29 mouse cellular contexts compared by ENCODE assay signal in genomic region chr5:135869661-135870423, GRCm38 (mm10). TPM values are rescaled to one million over a fixed set of nuclear protein-coding genes. Genes with fewer than 3 reads are reported as not detected.
A peak's percentile ranks its signal among the peaks of the same experiment; 100 is the strongest.
DNase-seq lines count a peak whose midpoint lies in the region; ATAC-seq lines count a peak whose summit lies in the region.
"Had no signal": no experiment of that assay in that cellular context is flagged by ENCODE, and none has a peak within 500 bp of the region (broad histone marks: within the 10 kb centered on the region; RNA-seq: fewer than 3 reads in every experiment).

No protein-coding gene starts in this region.

- H3K9ac ChIP-seq in heart, embryonic 11.5 days (ENCODE audit: low read depth, low read length), result no peak overlapping the region
- no peak overlapping the region for H3K9ac ChIP-seq in midbrain, embryonic 14.5 days (replicated peaks; ENCODE audit: low read length)
- H3K9ac ChIP-seq in midbrain, embryonic 11.5 days (ENCODE audit: low read length), result no peak overlapping the region
- H3K9ac ChIP-seq in hindbrain, embryonic 15.5 days, result no peak overlapping the region
- no peak overlapping the region for H3K9ac ChIP-seq in neural tube, embryonic 14.5 days (replicated peaks; ENCODE audit: low read depth, low read length)
- H3K9ac ChIP-seq in forebrain, embryonic 14.5 days (ENCODE audit: low read length), result no peak overlapping the region
- H3K9ac ChIP-seq: limb, embryonic 13.5 days; lung, embryonic 15.5 days had no signal

- no peak overlapping the region for H3K27ac ChIP-seq in heart, embryonic 11.5 days (ENCODE audit: low read depth, low read length)
- no peak overlapping the region for H3K27ac ChIP-seq in midbrain, embryonic 14.5 days (replicated peaks; ENCODE audit: low read depth, low read length)
- H3K27ac ChIP-seq in midbrain, embryonic 11.5 days (ENCODE audit: low read depth, low read length), result no peak overlapping the region
- H3K27ac ChIP-seq in hindbrain, embryonic 15.5 days (replicated peaks), result no peak overlapping the region
- H3K27ac ChIP-seq in neural tube, embryonic 14.5 days (ENCODE audit: low read depth, low read length), result no peak overlapping the region
- H3K27ac ChIP-seq in forebrain, embryonic 14.5 days (ENCODE audit: low read depth, low read length), result no peak overlapping the region
- H3K27ac ChIP-seq: heart, embryonic 10.5 days; kidney, embryonic 15.5 days; layer of hippocampus, adult 2 months; left cerebral cortex, adult 2 months; limb, embryonic 13.5 days; lung, embryonic 15.5 days had no signal

- H3K4me3 ChIP-seq in heart, embryonic 11.5 days (ENCODE audit: low read depth, low read length), result no peak overlapping the region
- H3K4me3 ChIP-seq in midbrain, embryonic 14.5 days (replicated peaks; ENCODE audit: low read depth, low read length), result no peak overlapping the region
- H3K4me3 ChIP-seq in midbrain, embryonic 11.5 days (ENCODE audit: low read depth, low read length), result no peak overlapping the region
- peak overlapping the region; percentile 47; the same call in 1 of the 2 replicates for H3K4me3 ChIP-seq in hindbrain, embryonic 15.5 days
- no peak overlapping the region for H3K4me3 ChIP-seq in neural tube, embryonic 14.5 days (ENCODE audit: low read depth, low read length)
- H3K4me3 ChIP-seq in forebrain, embryonic 14.5 days (ENCODE audit: low read depth, low read length), result no peak overlapping the region
- H3K4me3 ChIP-seq: erythroblast, embryonic 14.5 days; layer of hippocampus, adult 2 months; left cerebral cortex, adult 2 months had no signal

- H3K36me3 ChIP-seq in heart, embryonic 11.5 days (ENCODE audit: control insufficient read depth, insufficient read depth, low read length), result no peaks in the 10 kb centered on the region
- peaks cover 20% of the 10 kb centered on the region; the same call in 1 of the 2 replicates for H3K36me3 ChIP-seq in midbrain, embryonic 14.5 days (ENCODE audit: control insufficient read depth, insufficient read depth, low read length)
- no peaks in the 10 kb centered on the region for H3K36me3 ChIP-seq in midbrain, embryonic 11.5 days (ENCODE audit: control insufficient read depth, insufficient read depth, low read length)
- peaks cover 2% of the 10 kb centered on the region; the same call in 1 of the 2 replicates for H3K36me3 ChIP-seq in hindbrain, embryonic 15.5 days
- no peaks in the 10 kb centered on the region; the same call in 1 of the 2 replicates for H3K36me3 ChIP-seq in neural tube, embryonic 14.5 days (ENCODE audit: control insufficient read depth, insufficient read depth, low read length)
- H3K36me3 ChIP-seq in forebrain, embryonic 14.5 days (ENCODE audit: control insufficient read depth, insufficient read depth, low read length), result no peaks in the 10 kb centered on the region; the same call in 1 of the 2 replicates
- H3K36me3 ChIP-seq: heart, embryonic 10.5 days; kidney, embryonic 15.5 days; limb, embryonic 13.5 days; lung, embryonic 15.5 days had no signal

- no peaks in the 10 kb centered on the region for H3K9me3 ChIP-seq in heart, embryonic 11.5 days (replicated peaks; ENCODE audit: control insufficient read depth, low read length)
- H3K9me3 ChIP-seq in midbrain, embryonic 14.5 days (ENCODE audit: control insufficient read depth, low read length), result no peaks in the 10 kb centered on the region
- no peaks in the 10 kb centered on the region for H3K9me3 ChIP-seq in midbrain, embryonic 11.5 days (ENCODE audit: control insufficient read depth, low read length)
- no peaks in the 10 kb centered on the region for H3K9me3 ChIP-seq in hindbrain, embryonic 15.5 days
- no peaks in the 10 kb centered on the region for H3K9me3 ChIP-seq in neural tube, embryonic 14.5 days (ENCODE audit: control insufficient read depth, low read length)
- H3K9me3 ChIP-seq in forebrain, embryonic 14.5 days (replicated peaks; ENCODE audit: control insufficient read depth, low read length), result no peaks in the 10 kb centered on the region
- H3K9me3 ChIP-seq: heart, embryonic 10.5 days; kidney, embryonic 15.5 days; limb, embryonic 13.5 days; lung, embryonic 15.5 days had no signal

- DNase-seq in heart, adult 11 months, result peak; percentile 90
- no peak for DNase-seq in midbrain, embryonic 14.5 days
- no peak for DNase-seq in midbrain, embryonic 11.5 days (ENCODE audit: low spot score, missing footprints)
- DNase-seq in forebrain, embryonic 14.5 days (ENCODE audit: low spot score), result no peak
- DNase-seq in right cerebral cortex, postnatal 14 days, result no peak
- DNase-seq: adrenal gland, postnatal 10 days; cerebellum, adult 8-10 months; embryo, embryonic 11 days; gastrocnemius, postnatal 14 days; heart, postnatal 36 days; kidney, adult 11 months; kidney, postnatal 36 days; right cerebral cortex, adult 18-20 months; right cerebral cortex, postnatal 4 days; thymus, adult 2 months; thymus, postnatal 36 days had no signal

- H3K4me2 ChIP-seq in heart, embryonic 11.5 days, result no peak overlapping the region
- peak overlapping the region; percentile 81 for H3K4me2 ChIP-seq in midbrain, embryonic 14.5 days (ENCODE audit: low read length)
- no peak overlapping the region for H3K4me2 ChIP-seq in midbrain, embryonic 11.5 days
- H3K4me2 ChIP-seq in hindbrain, embryonic 15.5 days, result peak overlapping the region; percentile 84
- H3K4me2 ChIP-seq in neural tube, embryonic 14.5 days (ENCODE audit: low read depth, low read length), result 0 out of 2 replicates have a peak overlapping the region, but pooled peaks have one; percentile 11
- H3K4me2 ChIP-seq in forebrain, embryonic 14.5 days (ENCODE audit: low read length), result no peak overlapping the region
- H3K4me2 ChIP-seq: liver, embryonic 11.5 days had no signal

- peaks cover 65% of the 10 kb centered on the region for H3K27me3 ChIP-seq in heart, embryonic 11.5 days (ENCODE audit: control insufficient read depth, insufficient read depth, low read length)
- peaks cover 18% of the 10 kb centered on the region; the same call in 1 of the 2 replicates for H3K27me3 ChIP-seq in midbrain, embryonic 14.5 days (ENCODE audit: control insufficient read depth, insufficient read depth, low read length)
- peaks cover 38% of the 10 kb centered on the region for H3K27me3 ChIP-seq in midbrain, embryonic 11.5 days (ENCODE audit: control insufficient read depth, insufficient read depth, low read length)
- H3K27me3 ChIP-seq in hindbrain, embryonic 15.5 days, result 0 out of 2 replicates have a peak, but pooled peaks cover 7% of the 10 kb centered on the region
- H3K27me3 ChIP-seq in neural tube, embryonic 14.5 days (ENCODE audit: control insufficient read depth, insufficient read depth, low read length), result no peaks in the 10 kb centered on the region
- H3K27me3 ChIP-seq in forebrain, embryonic 14.5 days (replicated peaks; ENCODE audit: control insufficient read depth, insufficient read depth, low read length), result peaks cover 47% of the 10 kb centered on the region

- WGBS in heart, embryonic 11.5 days (ENCODE audit: insufficient replicate concordance), result 48% methylated on average over 14 of the region's 14 CpGs
- 69% methylated on average over 14 of the region's 14 CpGs for WGBS in midbrain, embryonic 14.5 days
- 62% methylated on average over 14 of the region's 14 CpGs for WGBS in midbrain, embryonic 11.5 days
- WGBS in hindbrain, embryonic 15.5 days, result 65% methylated on average over 14 of the region's 14 CpGs
- 63% methylated on average over 14 of the region's 14 CpGs for WGBS in neural tube, embryonic 14.5 days
- 67% methylated on average over 14 of the region's 14 CpGs for WGBS in forebrain, embryonic 14.5 days

- H3K4me1 ChIP-seq in heart, embryonic 11.5 days (ENCODE audit: control insufficient read depth, insufficient read depth, low read length), result peaks cover 5% of the 10 kb centered on the region; the same call in 1 of the 2 replicates
- peaks cover 25% of the 10 kb centered on the region for H3K4me1 ChIP-seq in midbrain, embryonic 14.5 days (ENCODE audit: control insufficient read depth, insufficient read depth, low read length)
- peaks cover 13% of the 10 kb centered on the region for H3K4me1 ChIP-seq in midbrain, embryonic 11.5 days (ENCODE audit: control insufficient read depth, insufficient read depth, low read length)
- peaks cover 20% of the 10 kb centered on the region for H3K4me1 ChIP-seq in hindbrain, embryonic 15.5 days (replicated peaks)
- H3K4me1 ChIP-seq in neural tube, embryonic 14.5 days (ENCODE audit: control insufficient read depth, insufficient read depth, low read length), result peaks cover 9% of the 10 kb centered on the region
- H3K4me1 ChIP-seq in forebrain, embryonic 14.5 days (ENCODE audit: control insufficient read depth, insufficient read depth, low read length), result peaks cover 2% of the 10 kb centered on the region; the same call in 1 of the 2 replicates

- ATAC-seq in heart, embryonic 11.5 days (replicated peaks; ENCODE audit: insufficient number of reproducible peaks, low FRiP score, low TSS enrichment), result no peak
- ATAC-seq in midbrain, embryonic 14.5 days (ENCODE audit: low FRiP score, low TSS enrichment), result no peak
- ATAC-seq in midbrain, embryonic 11.5 days (ENCODE audit: low FRiP score), result no peak
- ATAC-seq in hindbrain, embryonic 15.5 days (ENCODE audit: low FRiP score, low read depth), result no peak
- ATAC-seq in neural tube, embryonic 14.5 days (ENCODE audit: low read depth), result no peak
- ATAC-seq in forebrain, embryonic 14.5 days, result no peak
- ATAC-seq: CD4-positive, CD25-positive, alpha-beta regulatory T cell, adult 4 months; inflammation-experienced regulatory T-cells, adult 6 months had no signal

RNA-seq across cellular contexts. Expression of gene Hspb1, which starts 17.9 kb away (rescaled TPM):
- 815 and 827 TPM in 2 replicates for polyA plus RNA-seq in heart, embryonic 11.5 days (2014; fragmentation: Nextera tagmentation; extraction: Ambion mirVana)
- 5.5 and 6.4 TPM in 2 replicates for polyA plus RNA-seq in midbrain, embryonic 14.5 days (2014; fragmentation: Nextera tagmentation; extraction: Ambion mirVana)
- polyA plus RNA-seq in midbrain, embryonic 11.5 days (2014; fragmentation: Nextera tagmentation; extraction: Ambion mirVana), result 8.7 and 9.9 TPM in 2 replicates
- polyA plus RNA-seq in hindbrain, embryonic 15.5 days (2015; fragmentation: Nextera tagmentation; extraction: Ambion mirVana), result 14.8 and 16.6 TPM in 2 replicates
- polyA plus RNA-seq in neural tube, embryonic 14.5 days (2014; fragmentation: Nextera tagmentation; extraction: Ambion mirVana), result 7.8 and 11.4 TPM in 2 replicates
- polyA plus RNA-seq in forebrain, embryonic 14.5 days (2014; fragmentation: Nextera tagmentation; extraction: Ambion mirVana), result 6.6 and 8.1 TPM in 2 replicates

Comparison
In these comparisons a context has a peak if more than half of its experiments do, and no peak if none do; other contexts are left out.
1. H3K4me2 ChIP-seq: peak in midbrain, embryonic 14.5 days (single experiment), hindbrain, embryonic 15.5 days (single experiment) and neural tube, embryonic 14.5 days (single experiment); none in heart, embryonic 11.5 days (single experiment), midbrain, embryonic 11.5 days (single experiment) and forebrain, embryonic 14.5 days (single experiment).
2. RNA of gene Hspb1, which starts 17.9 kb away (polyA plus RNA-seq): 815 to 827 TPM in heart, embryonic 11.5 days; 14.8 to 16.6 TPM in hindbrain, embryonic 15.5 days, 8.7 to 9.9 TPM in midbrain, embryonic 11.5 days, 7.8 to 11.4 TPM in neural tube, embryonic 14.5 days, 6.6 to 8.1 TPM in forebrain, embryonic 14.5 days and 5.5 to 6.4 TPM in midbrain, embryonic 14.5 days; every median in the first group is over 10 times any median in the second.